Mouse (Mus musculus) ES-E14 (cell line): ENCODE measurements around the gene Bmt2. TPM values are rescaled to one million over a fixed set of nuclear protein-coding genes. Genes with fewer than 3 reads are reported as not detected.

Experiments
- DNase-seq: peaks from one replicate; pipeline ENCODE4 v3.0.0-alpha.2; 2013; ENCODE audit warnings: low read depth, low spot score
- H3K27ac ChIP-seq: 2 replicates; pipeline ENCODE4 v1.5.1; 2012; ENCODE audit warnings: low read depth, mild to moderate bottlenecking, low read length, moderate library complexity, mixed read lengths; ENCODE audit not compliant: poor library complexity, insufficient read depth, severe bottlenecking
- H3K36me3 ChIP-seq: 2 replicates; pipeline ENCODE4 v1.6.1; 2012; ENCODE audit warnings: mild to moderate bottlenecking, low read length, moderate library complexity, mixed read lengths; ENCODE audit not compliant: control insufficient read depth, poor library complexity, insufficient read depth, severe bottlenecking
- H3K4me1 ChIP-seq, 2 experiments: fragments of 150-350 bp in 1 of 2; sonication (generic) in 1 of 2; 2 replicates each; pipeline ENCODE4 v1.6.1; 2012; ENCODE audit warnings: low read length in 2 of 2, mild to moderate bottlenecking in 1 of 2, mixed read lengths in 1 of 2; ENCODE audit not compliant: control insufficient read depth in 2 of 2, insufficient read depth in 2 of 2, poor library complexity in 1 of 2
- H3K4me3 ChIP-seq, 2 experiments: fragments of 150-350 bp in 1 of 2; sonication (generic) in 1 of 2; 2 replicates each; pipeline ENCODE4 v1.5.1; 2012; ENCODE audit warnings: low read length in 2 of 2, low read depth in 1 of 2, mild to moderate bottlenecking in 1 of 2, mixed read lengths in 1 of 2; ENCODE audit not compliant: insufficient read depth in 1 of 2, poor library complexity in 1 of 2, severe bottlenecking in 1 of 2
- H3K9ac ChIP-seq: 2 replicates; pipeline ENCODE4 v1.6.1; 2012; ENCODE audit warnings: low read depth, mild to moderate bottlenecking, low read length, mixed read lengths; ENCODE audit not compliant: poor library complexity, insufficient read depth, severe bottlenecking
- H3K9me3 ChIP-seq: fragments of 150-350 bp; sonication (generic); 2 replicates; pipeline ENCODE4 v1.6.1; 2012; ENCODE audit warnings: low read depth, mild to moderate bottlenecking, low read length; ENCODE audit not compliant: control insufficient read depth, insufficient read depth
- CHD2 ChIP-seq: IDR thresholded peaks from 2 replicates; pipeline ENCODE4 v1.6.1; 2014; ENCODE audit warnings: mild to moderate bottlenecking, low read depth, low read length, inconsistent platforms
- HCFC1 ChIP-seq: IDR thresholded peaks from 2 replicates; pipeline ENCODE4 v1.6.1; 2012; ENCODE audit warnings: low read length, inconsistent platforms, borderline replicate concordance; ENCODE audit not compliant: insufficient read depth
- MAFK ChIP-seq: IDR thresholded peaks from 2 replicates; pipeline ENCODE4 v1.6.1; 2014; ENCODE audit warnings: mild to moderate bottlenecking, low read depth, low read length, inconsistent platforms; ENCODE audit not compliant: insufficient read depth
- ZC3H11A ChIP-seq: IDR thresholded peaks from 2 replicates; pipeline ENCODE4 v1.6.1; 2012; ENCODE audit warnings: low read depth, mild to moderate bottlenecking, inconsistent platforms, low read length, borderline replicate concordance
- ZNF384 ChIP-seq: IDR thresholded peaks from 2 replicates; pipeline ENCODE4 v1.6.1; 2012; ENCODE audit warnings: low read depth, low read length, inconsistent platforms
- in situ Hi-C, 2 experiments: fragments of 600-800 bp; cut with MboI; formaldehyde crosslinking; loops; one replicate each; pipeline ENCODE4 v1.15.1; 2025; ENCODE audit warnings: low sequenced_read_pairs in 2 of 2, inconsistent platforms in 1 of 2; ENCODE audit not compliant: unreplicated experiment in 2 of 2
- total RNA-seq: library from RNA; depleted of rRNA; stranded (reverse); fragments of 300-350 nt; gene quantifications from 2 replicates; pipeline ENCODE4 v1.2.3, GENCODE M21; 2012

Bmt2 gene
- total RNA-seq, 1 experiment = 19.0 TPM

- TF ChIP-seq CHD2 (no peak), MAFK (no peak), HCFC1 (no peak), ZNF384 (no peak)
- no peak for DNase-seq
- Histone ChIP-seq H3K36me3 (no peaks in the 10 kb centered on the region), H3K4me1 (peaks cover 0 to 2% of the 10 kb centered on the region in 2 experiments; a peak in 1 of 4 replicates), H3K9me3 (no peaks in the 10 kb centered on the region), H3K27ac (no peak overlapping the region), H3K9ac (no peak overlapping the region), H3K4me3 (no peak overlapping the region)
- in situ Hi-C loops = no loop called here
Observed at GRCm38 (mm10) chr6:13614568-13614967, 63.2 kb downstream of the Bmt2 start.

- in situ Hi-C loops = no loop called here
- Histone ChIP-seq H3K27ac (no peak overlapping the region), H3K9ac (no peak overlapping the region), H3K4me3 (no peak overlapping the region), H3K4me1 (peaks cover 0 to 2% of the 10 kb centered on the region in 2 experiments; a peak in 1 of 4 replicates), H3K36me3 (no peaks in the 10 kb centered on the region), H3K9me3 (no peaks in the 10 kb centered on the region)
- TF ChIP-seq ZNF384 = no peak
- no peak for DNase-seq
Observed at GRCm38 (mm10) chr6:13613671-13614070, 64.1 kb downstream of the Bmt2 start.

- H3K4me1 ChIP-seq = peaks cover 2 to 5% of the 10 kb centered on the region in 2 experiments; a peak in 2 of 4 replicates
- no peaks in the 10 kb centered on the region for H3K36me3 ChIP-seq
- no peak overlapping the region for H3K27ac ChIP-seq
- no peak overlapping the region; the same call in 1 of the 2 replicates for H3K9ac ChIP-seq
- no peaks in the 10 kb centered on the region for H3K9me3 ChIP-seq
- no peak for TF ChIP-seq CHD2
- TF ChIP-seq ZC3H11A = no peak
- TF ChIP-seq MAFK = no peak
- TF ChIP-seq ZNF384 = no peak
- no peak for TF ChIP-seq HCFC1
- H3K4me3 ChIP-seq = no peak overlapping the region
- DNase-seq = no peak
- in situ Hi-C loops = no loop called here
Observed at GRCm38 (mm10) chr6:13610869-13611268, 66.9 kb downstream of the Bmt2 start.

- no peak overlapping the region for H3K27ac ChIP-seq
- DNase-seq = no peak
- no peak overlapping the region for H3K4me3 ChIP-seq
- H3K9ac ChIP-seq = no peak overlapping the region
- H3K9me3 ChIP-seq = no peaks in the 10 kb centered on the region
- TF ChIP-seq ZNF384 = peak; percentile 64; the same call in 1 of the 2 replicates
- TF ChIP-seq MAFK = no peak
- in situ Hi-C loops = no loop called here
- H3K4me1 ChIP-seq = peaks cover 2 to 5% of the 10 kb centered on the region in 2 experiments; a peak in 2 of 4 replicates
- no peaks in the 10 kb centered on the region; the same call in 1 of the 2 replicates for H3K36me3 ChIP-seq
Observed at GRCm38 (mm10) chr6:13609353-13610140, 68.2 kb downstream of the Bmt2 start.
